Mouse (Mus musculus) megakaryocyte, embryonic 14.5 days (primary cell): ENCODE measurements at regions not wholly inside any gene's neighbourhood (a gene's known extent, or its start where the extent isn't known, plus 50 kb on each side); places are given as distances from the start of the nearest gene placed in this dataset.

ENCODE experiments used
- H3K27me3 ChIP-seq: replicated peaks from 2 replicates; pipeline ENCODE3; 2012; ENCODE audit warnings: inconsistent platforms
- H3K36me3 ChIP-seq: replicated peaks from 2 replicates; pipeline ENCODE3; 2012; ENCODE audit warnings: low read length, inconsistent platforms, mixed read lengths
- H3K4me1 ChIP-seq: 2 replicates; pipeline ENCODE4 v1.6.1; 2012; ENCODE audit warnings: inconsistent platforms
- H3K4me3 ChIP-seq: replicated peaks from 2 replicates; pipeline ENCODE3; 2012; ENCODE audit warnings: moderate library complexity, mild to moderate bottlenecking, inconsistent platforms
- H3K9me3 ChIP-seq: 2 replicates; pipeline ENCODE4 v1.6.1; 2012; ENCODE audit warnings: inconsistent platforms
- FLI1 ChIP-seq: IDR thresholded peaks from 2 replicates; pipeline ENCODE4 v1.6.1; 2012; ENCODE audit warnings: low read length, inconsistent platforms, mixed read lengths
- GATA1 ChIP-seq: IDR thresholded peaks from 3 replicates; pipeline ENCODE4 v1.6.1; 2012; ENCODE audit warnings: mixed read lengths, low read length, inconsistent platforms, borderline replicate concordance

GRCm38 (mm10) chr2:117623955-117624354 lies 281.2 kb upstream of the Rasgrp1 start:
- H3K9me3 ChIP-seq: 0 out of 2 replicates have a peak, but pooled peaks cover 3% of the 10 kb centered on the region
- no peaks in the 10 kb centered on the region for H3K36me3 ChIP-seq
- H3K4me1 ChIP-seq: peaks cover 20% of the 10 kb centered on the region
- peaks cover 5% of the 10 kb centered on the region for H3K27me3 ChIP-seq
- no peak for TF ChIP-seq GATA1
- TF ChIP-seq FLI1: no peak
- H3K4me3 ChIP-seq: no peak overlapping the region

GRCm38 (mm10) chr2:117634906-117635305 lies 292.1 kb upstream of the Rasgrp1 start:
- TF ChIP-seq FLI1 (no peak), GATA1 (no peak)

GRCm38 (mm10) chr2:117637397-117637796 lies 294.6 kb upstream of the Rasgrp1 start:
- Histone ChIP-seq H3K4me1 (0 out of 2 replicates have a peak, but pooled peaks cover 3% of the 10 kb centered on the region), H3K4me3 (no peak overlapping the region), H3K27me3 (peaks cover 5% of the 10 kb centered on the region), H3K36me3 (no peaks in the 10 kb centered on the region), H3K9me3 (no peaks in the 10 kb centered on the region)
- no peak for TF ChIP-seq FLI1
- no peak for TF ChIP-seq GATA1

More at GRCm38 (mm10) chr2:117634906-117635305, 292.1 kb upstream of the Rasgrp1 start:
- H3K4me1 ChIP-seq: no peaks in the 10 kb centered on the region
- H3K27me3 ChIP-seq: no peaks in the 10 kb centered on the region
- H3K36me3 ChIP-seq: no peaks in the 10 kb centered on the region
- no peak overlapping the region for H3K4me3 ChIP-seq
- no peaks in the 10 kb centered on the region for H3K9me3 ChIP-seq

GRCm38 (mm10) chr2:117652101-117652500 lies 309.3 kb upstream of the Rasgrp1 start:
- TF ChIP-seq FLI1: no peak
- TF ChIP-seq GATA1: no peak
- Histone ChIP-seq H3K9me3 (no peaks in the 10 kb centered on the region), H3K36me3 (no peaks in the 10 kb centered on the region), H3K27me3 (peaks cover 27% of the 10 kb centered on the region), H3K4me3 (no peak overlapping the region), H3K4me1 (peaks cover 3% of the 10 kb centered on the region; the same call in 1 of the 2 replicates)

GRCm38 (mm10) chr2:117652647-117653046 lies 309.8 kb upstream of the Rasgrp1 start:
- peaks cover 27% of the 10 kb centered on the region for H3K27me3 ChIP-seq
- peaks cover 3% of the 10 kb centered on the region; the same call in 1 of the 2 replicates for H3K4me1 ChIP-seq
- no peaks in the 10 kb centered on the region for H3K9me3 ChIP-seq
- H3K36me3 ChIP-seq: no peaks in the 10 kb centered on the region
- H3K4me3 ChIP-seq: no peak overlapping the region
- TF ChIP-seq GATA1 (no peak), FLI1 (no peak)

GRCm38 (mm10) chr2:117656546-117657175 lies 313.9 kb upstream of the Rasgrp1 start:
- Histone ChIP-seq H3K4me1 (peaks cover 3% of the 10 kb centered on the region; the same call in 1 of the 2 replicates), H3K36me3 (no peaks in the 10 kb centered on the region), H3K9me3 (no peaks in the 10 kb centered on the region), H3K4me3 (no peak overlapping the region), H3K27me3 (peaks cover 24% of the 10 kb centered on the region)
- TF ChIP-seq FLI1: no peak

- TF ChIP-seq GATA1 (no peak), FLI1 (no peak)
- Histone ChIP-seq H3K36me3 (no peaks in the 10 kb centered on the region), H3K9me3 (no peaks in the 10 kb centered on the region), H3K4me1 (no peaks in the 10 kb centered on the region), H3K4me3 (no peak overlapping the region), H3K27me3 (peaks cover 10% of the 10 kb centered on the region)
Observed at GRCm38 (mm10) chr2:117660217-117660924, 317.6 kb upstream of the Rasgrp1 start.

GRCm38 (mm10) chr2:117662653-117663052 lies 319.9 kb upstream of the Rasgrp1 start:
- no peaks in the 10 kb centered on the region for H3K9me3 ChIP-seq
- peaks cover 19% of the 10 kb centered on the region for H3K27me3 ChIP-seq
- H3K4me3 ChIP-seq: no peak overlapping the region
- H3K36me3 ChIP-seq: no peaks in the 10 kb centered on the region
- peaks cover 14% of the 10 kb centered on the region for H3K4me1 ChIP-seq
- no peak for TF ChIP-seq GATA1
- TF ChIP-seq FLI1: no peak

- Histone ChIP-seq H3K27me3 (peaks cover 21% of the 10 kb centered on the region), H3K4me1 (peaks cover 19% of the 10 kb centered on the region), H3K36me3 (no peaks in the 10 kb centered on the region), H3K4me3 (no peak overlapping the region), H3K9me3 (no peaks in the 10 kb centered on the region)
- TF ChIP-seq FLI1: no peak
- TF ChIP-seq GATA1: no peak
Observed at GRCm38 (mm10) chr2:117666528-117666927, 323.7 kb upstream of the Rasgrp1 start.

GRCm38 (mm10) chr2:117668137-117668536 lies 325.3 kb upstream of the Rasgrp1 start:
- H3K9me3 ChIP-seq: no peaks in the 10 kb centered on the region
- peaks cover 19% of the 10 kb centered on the region for H3K4me1 ChIP-seq
- no peak for TF ChIP-seq FLI1
- no peak for TF ChIP-seq GATA1
- no peak overlapping the region for H3K4me3 ChIP-seq
- H3K36me3 ChIP-seq: no peaks in the 10 kb centered on the region
- H3K27me3 ChIP-seq: peaks cover 21% of the 10 kb centered on the region
